Mouse (Mus musculus): ENCODE measurements around the gene Zfp697. TPM values are rescaled to one million over a fixed set of nuclear protein-coding genes. Genes with fewer than 3 reads are reported as not detected.

Gene Zfp697
- total RNA-seq, 2 experiments from 2014 or later, result 33.2 to 35.0 TPM

- Histone ChIP-seq H3K4me3 (no peak overlapping the region), H3K27ac (no peak overlapping the region)
- TF ChIP-seq CTCF (IDR thresholded peaks at IDR 0.05), result no peak
- DNase-seq (ENCODE audit: extremely low spot score in 1 of 2, low spot score in 2 of 2), result no peak
- intact Hi-C loops (cut with DNase I), result loop anchor here (2.0 kb wide), 1 partner anchor 19 kb away; no protein-coding TSS in a partner anchor
Measured at GRCm38 (mm10) chr3:98413733-98414132, 31.5 kb downstream of the Zfp697 start.

- intact Hi-C loops (cut with DNase I), result no loop called here
- Histone ChIP-seq H3K27ac (peak overlapping the region; percentile 25; the same call in 1 of the 2 replicates), H3K4me3 (no peak overlapping the region)
- DNase-seq (ENCODE audit: extremely low spot score in 1 of 2, low spot score in 2 of 2), result no peak
- TF ChIP-seq CTCF (IDR thresholded peaks at IDR 0.05), result no peak
Measured at GRCm38 (mm10) chr3:98414296-98414695, 32.0 kb downstream of the Zfp697 start.

GRCm38 (mm10) chr3:98416426-98417250 lies 34.4 kb downstream of the Zfp697 start:
- Histone ChIP-seq H3K4me3 (no peak overlapping the region), H3K27ac (peak overlapping the region; percentile 78)
- TF ChIP-seq CTCF (IDR thresholded peaks at IDR 0.05), result no peak
- intact Hi-C loops (cut with DNase I), result no loop called here
- DNase-seq (ENCODE audit: extremely low spot score in 1 of 2, low spot score in 2 of 2), result no peak

- Histone ChIP-seq H3K27ac (peak overlapping the region; percentile 78), H3K4me3 (no peak overlapping the region)
- TF ChIP-seq CTCF (IDR thresholded peaks at IDR 0.05), result no peak
- intact Hi-C loops (cut with DNase I), result no loop called here
- DNase-seq (ENCODE audit: extremely low spot score in 1 of 2, low spot score in 2 of 2), result peak; percentile 74 to 81
Measured at GRCm38 (mm10) chr3:98417328-98417727, 35.1 kb downstream of the Zfp697 start.

- intact Hi-C loops (cut with DNase I), result no loop called here
- DNase-seq (ENCODE audit: extremely low spot score in 1 of 2, low spot score in 2 of 2), result no peak
- Histone ChIP-seq H3K27ac (peak overlapping the region; percentile 78), H3K4me3 (no peak overlapping the region)
- no peak for TF ChIP-seq CTCF (IDR thresholded peaks at IDR 0.05)
Measured at GRCm38 (mm10) chr3:98418991-98419785, 36.9 kb downstream of the Zfp697 start.

- Histone ChIP-seq H3K4me3 (no peak overlapping the region), H3K27ac (peak overlapping the region; percentile 33)
- intact Hi-C loops (cut with DNase I), result no loop called here
- TF ChIP-seq CTCF (IDR thresholded peaks at IDR 0.05), result no peak
- DNase-seq (ENCODE audit: extremely low spot score in 1 of 2, low spot score in 2 of 2), result no peak
Measured at GRCm38 (mm10) chr3:98419786-98420070, 37.5 kb downstream of the Zfp697 start.

GRCm38 (mm10) chr3:98422926-98423325 lies 40.7 kb downstream of the Zfp697 start:
- H3K27ac ChIP-seq, result no peak overlapping the region
- intact Hi-C loops (cut with DNase I), result no loop called here
- no peak overlapping the region for H3K4me3 ChIP-seq
- no peak for DNase-seq (ENCODE audit: extremely low spot score in 1 of 2, low spot score in 2 of 2)
- no peak for TF ChIP-seq CTCF (IDR thresholded peaks at IDR 0.05)

GRCm38 (mm10) chr3:98426749-98427148 lies 44.5 kb downstream of the Zfp697 start:
- no peak for TF ChIP-seq CTCF (IDR thresholded peaks at IDR 0.05)
- Histone ChIP-seq H3K4me3 (peak overlapping the region; percentile 68), H3K27ac (peak overlapping the region; percentile 85; the same call in 1 of the 2 replicates)
- DNase-seq (ENCODE audit: extremely low spot score in 1 of 2, low spot score in 2 of 2), result no peak
- intact Hi-C loops (cut with DNase I), result loop anchor here (5.0 kb wide), 1 partner anchor 44 kb away; the partner anchor contains the start of gene Zfp697

- TF ChIP-seq CTCF (IDR thresholded peaks at IDR 0.05), result no peak
- DNase-seq (ENCODE audit: extremely low spot score in 1 of 2, low spot score in 2 of 2), result no peak
- H3K27ac ChIP-seq, result peak overlapping the region; percentile 85
- intact Hi-C loops (cut with DNase I), result loop anchor here (5.0 kb wide), 1 partner anchor 45 kb away; the partner anchor contains the start of gene Zfp697
- H3K4me3 ChIP-seq, result peak overlapping the region; percentile 68
Measured at GRCm38 (mm10) chr3:98427260-98427599, 45.0 kb downstream of the Zfp697 start.

- peak; percentile 83 to 85 for DNase-seq (ENCODE audit: extremely low spot score in 1 of 2, low spot score in 2 of 2)
- no peak for TF ChIP-seq CTCF (IDR thresholded peaks at IDR 0.05)
- intact Hi-C loops (cut with DNase I), result loop anchor here (5.0 kb wide), 1 partner anchor 46 kb away; the partner anchor contains the start of gene Zfp697
- Histone ChIP-seq H3K4me3 (peak overlapping the region; percentile 68), H3K27ac (peak overlapping the region; percentile 85)
Measured at GRCm38 (mm10) chr3:98427600-98428448, 45.6 kb downstream of the Zfp697 start.

- peak overlapping the region; percentile 68 for H3K4me3 ChIP-seq
- H3K27ac ChIP-seq, result no peak overlapping the region
- DNase-seq (ENCODE audit: extremely low spot score in 1 of 2, low spot score in 2 of 2), result no peak
- intact Hi-C loops (cut with DNase I), result loop anchor here (5.0 kb wide), 1 partner anchor 46 kb away; the partner anchor contains the start of gene Zfp697
- no peak for TF ChIP-seq CTCF (IDR thresholded peaks at IDR 0.05)
Measured at GRCm38 (mm10) chr3:98428449-98428775, 46.2 kb downstream of the Zfp697 start.

Measured in left cerebral cortex, adult 2 months (tissue).